Mouse (Mus musculus): ENCODE measurements at regions not wholly inside any gene's neighbourhood (a gene's known extent, or its start where the extent isn't known, plus 50 kb on each side); places are given as distances from the start of the nearest gene placed in this dataset.

GRCm38 (mm10) chr17:85800357-85801078 lies 112.4 kb upstream of the Six2 start:
- Histone ChIP-seq H3K27me3 (peaks cover 60% of the 10 kb centered on the region), H3K36me3 (no peaks in the 10 kb centered on the region), H3K9ac (replicated peaks) (peak overlapping the region; percentile 78), H3K4me2 (peak overlapping the region; percentile 97), H3K4me3 (replicated peaks) (peak overlapping the region; percentile 55), H3K9me3 (no peaks in the 10 kb centered on the region), H3K27ac (peak overlapping the region; percentile 85), H3K4me1 (replicated peaks) (peaks cover 49% of the 10 kb centered on the region)
- peak; percentile 47; the same call in 1 of the 2 replicates for ATAC-seq (ENCODE audit: insufficient number of reproducible peaks, insufficient read depth, low FRiP score, low TSS enrichment, low read depth)
- 1% methylated on average over 43 of the region's 44 CpGs for WGBS

GRCm38 (mm10) chr17:85799865-85800356 lies 111.8 kb upstream of the Six2 start:
- ATAC-seq (ENCODE audit: insufficient number of reproducible peaks, insufficient read depth, low FRiP score, low TSS enrichment, low read depth): 0 out of 2 replicates have a peak, but pooled peaks have one; percentile 49
- H3K27me3 ChIP-seq: peaks cover 54% of the 10 kb centered on the region
- H3K27ac ChIP-seq: peak overlapping the region; percentile 85
- peak overlapping the region; percentile 78 for H3K9ac ChIP-seq (replicated peaks)
- H3K9me3 ChIP-seq: no peaks in the 10 kb centered on the region
- H3K36me3 ChIP-seq: no peaks in the 10 kb centered on the region
- 0% methylated on average over 34 of the region's 34 CpGs for WGBS
- peak overlapping the region; percentile 55 for H3K4me3 ChIP-seq (replicated peaks)
- peaks cover 49% of the 10 kb centered on the region for H3K4me1 ChIP-seq (replicated peaks)
- H3K4me2 ChIP-seq: peak overlapping the region; percentile 97

DNA sequence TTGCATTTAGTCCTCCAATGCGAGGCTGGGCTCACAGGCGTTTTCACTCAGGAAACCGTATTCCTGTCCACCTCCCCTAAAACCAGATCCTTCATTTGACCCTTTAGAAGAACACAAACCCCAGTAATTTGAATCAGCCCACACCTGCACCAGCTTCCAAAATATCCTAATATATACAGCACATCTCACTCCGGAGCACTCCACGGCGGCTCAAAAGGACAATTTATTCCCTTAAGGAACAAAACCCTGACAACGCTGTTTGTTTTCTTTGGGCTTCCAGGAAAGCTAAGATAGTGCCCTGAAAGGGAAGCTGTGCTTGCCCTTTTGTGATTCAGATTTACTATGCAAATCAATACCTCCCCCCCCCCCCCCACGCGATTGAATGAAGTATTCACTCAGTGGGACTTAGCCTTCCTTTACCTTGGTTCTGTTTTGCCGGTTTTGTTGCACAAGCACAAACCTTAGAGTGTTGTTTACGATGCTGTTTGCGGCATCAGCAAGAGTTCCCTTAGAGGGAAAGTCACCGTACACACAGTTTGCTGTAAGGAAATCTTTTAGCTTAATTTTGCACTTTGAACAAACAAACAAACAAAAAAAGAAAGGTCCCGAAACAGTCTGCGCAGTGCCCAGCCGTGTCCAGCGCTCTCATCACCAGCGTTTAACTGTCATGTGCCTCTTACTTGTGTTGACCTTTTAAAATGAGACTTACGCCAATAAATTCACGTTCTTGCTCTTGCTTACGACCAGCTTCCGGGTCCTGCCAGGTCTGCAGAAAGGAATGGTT lies 111.2 kb upstream of the Six2 start:
- 2% methylated on average over 22 of the region's 22 CpGs for WGBS
- Histone ChIP-seq H3K4me3 (replicated peaks) (peak overlapping the region; percentile 55), H3K4me2 (peak overlapping the region; percentile 97), H3K27ac (peak overlapping the region; percentile 85; the same call in 1 of the 2 replicates), H3K27me3 (peaks cover 57% of the 10 kb centered on the region), H3K9ac (replicated peaks) (peak overlapping the region; percentile 78), H3K36me3 (no peaks in the 10 kb centered on the region), H3K9me3 (no peaks in the 10 kb centered on the region), H3K4me1 (replicated peaks) (peaks cover 49% of the 10 kb centered on the region)
- no peak for ATAC-seq (ENCODE audit: insufficient number of reproducible peaks, insufficient read depth, low FRiP score, low TSS enrichment, low read depth)

DNA sequence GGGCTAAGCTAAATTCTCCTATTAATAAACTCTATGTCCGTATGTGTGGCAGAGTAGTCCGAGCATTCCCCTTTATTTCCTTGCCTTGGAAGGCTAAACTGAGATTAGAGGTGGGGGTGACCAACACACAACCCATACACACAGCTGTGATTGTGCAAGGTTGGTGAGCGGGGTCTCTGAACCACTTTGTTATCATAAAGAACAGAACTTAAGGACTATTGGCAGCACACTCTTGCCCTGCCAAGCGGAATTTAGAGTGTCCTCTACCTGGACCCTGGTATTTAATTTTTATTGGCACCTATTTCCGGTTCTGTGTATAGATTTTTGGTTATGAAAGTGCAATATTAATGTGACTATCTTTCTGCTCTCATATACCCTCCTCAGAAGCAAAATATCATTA lies 109.7 kb upstream of the Six2 start:
- ATAC-seq (ENCODE audit: insufficient number of reproducible peaks, insufficient read depth, low FRiP score, low TSS enrichment, low read depth): no peak
- Histone ChIP-seq H3K9me3 (no peaks in the 10 kb centered on the region), H3K4me3 (replicated peaks) (no peak overlapping the region), H3K4me2 (peak overlapping the region; percentile 21; the same call in 1 of the 2 replicates), H3K27me3 (peaks cover 58% of the 10 kb centered on the region), H3K9ac (replicated peaks) (no peak overlapping the region), H3K27ac (no peak overlapping the region), H3K4me1 (replicated peaks) (peaks cover 39% of the 10 kb centered on the region), H3K36me3 (no peaks in the 10 kb centered on the region)
- 27% methylated on average over 5 of the region's 5 CpGs for WGBS

- H3K9me3 ChIP-seq: no peaks in the 10 kb centered on the region
- no peak overlapping the region for H3K4me3 ChIP-seq (replicated peaks)
- ATAC-seq (ENCODE audit: insufficient number of reproducible peaks, insufficient read depth, low FRiP score, low TSS enrichment, low read depth): no peak
- no peak overlapping the region for H3K4me2 ChIP-seq
- no peak overlapping the region for H3K27ac ChIP-seq
- 29% methylated on average over 5 of the region's 5 CpGs for WGBS
- H3K27me3 ChIP-seq: peaks cover 50% of the 10 kb centered on the region
- H3K36me3 ChIP-seq: no peaks in the 10 kb centered on the region
- peaks cover 32% of the 10 kb centered on the region for H3K4me1 ChIP-seq (replicated peaks)
- no peak overlapping the region for H3K9ac ChIP-seq (replicated peaks)
Observed at GRCm38 (mm10) chr17:85795820-85796219, 107.7 kb upstream of the Six2 start.

DNA sequence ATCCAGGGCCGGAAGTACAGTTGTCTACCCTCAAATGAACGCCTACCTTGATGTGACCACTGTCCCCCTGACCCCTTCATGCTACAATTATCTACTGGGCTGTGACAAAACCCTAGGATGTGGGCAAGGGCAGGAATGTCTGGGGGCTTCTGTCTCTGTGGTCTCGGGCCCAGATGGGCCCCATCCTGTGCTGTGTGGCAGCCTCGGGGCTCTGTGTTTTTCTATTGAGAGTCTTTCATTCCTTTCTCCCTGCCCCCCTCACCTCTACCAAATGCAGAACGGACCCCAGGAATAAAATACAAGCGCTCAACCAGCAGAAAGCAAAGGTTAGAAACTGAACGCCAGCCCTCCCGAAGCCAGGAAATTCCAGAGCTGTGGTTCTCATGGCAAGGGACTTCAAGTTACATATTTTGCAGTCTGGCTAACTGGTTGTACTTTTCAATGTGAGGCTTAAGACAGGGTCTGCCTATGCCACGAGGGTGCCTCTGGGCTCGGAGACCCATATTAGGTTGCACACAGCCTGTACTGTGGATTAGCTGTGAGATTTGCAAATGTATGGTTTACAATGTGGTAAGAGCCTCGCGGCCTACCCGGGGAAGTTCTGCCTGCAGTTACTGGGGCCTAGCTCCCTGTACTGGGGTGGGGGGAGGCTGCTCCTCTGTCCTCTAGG lies 97.7 kb upstream of the Six2 start:
- Histone ChIP-seq H3K4me3 (replicated peaks) (no peak overlapping the region), H3K4me2 (no peak overlapping the region), H3K27ac (peak overlapping the region; percentile 90), H3K9me3 (no peaks in the 10 kb centered on the region), H3K36me3 (no peaks in the 10 kb centered on the region), H3K9ac (replicated peaks) (peak overlapping the region; percentile 37; the same call in 1 of the 2 replicates), H3K4me1 (replicated peaks) (peaks cover 31% of the 10 kb centered on the region), H3K27me3 (peaks cover 17% of the 10 kb centered on the region; the same call in 1 of the 2 replicates)
- 32% methylated on average over 13 of the region's 13 CpGs for whole genome bisulfite sequencing
- ATAC-seq (ENCODE audit: insufficient number of reproducible peaks, insufficient read depth, low FRiP score, low TSS enrichment, low read depth): peak; percentile 91

DNA sequence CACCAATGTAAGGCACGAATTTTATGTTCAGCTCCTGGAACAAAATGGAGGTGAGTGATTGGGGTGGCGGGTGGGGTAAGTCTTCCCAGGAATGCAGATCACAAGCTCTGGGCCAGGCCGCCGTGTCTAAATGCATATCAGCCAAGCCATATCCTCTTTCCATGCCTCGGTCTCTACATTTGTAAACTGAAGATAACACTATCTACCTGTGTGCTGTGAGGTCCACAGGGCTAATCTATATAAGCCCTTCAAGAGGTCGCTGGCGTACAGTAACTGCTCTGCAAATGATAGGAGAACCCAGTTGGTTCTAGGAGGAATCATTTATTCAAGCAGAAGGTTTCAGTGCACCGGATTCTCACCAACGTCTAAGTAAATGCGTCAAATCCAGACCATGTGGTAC lies 92.4 kb upstream of the Six2 start:
- WGBS: 86% methylated on average over 10 of the region's 10 CpGs
- peaks cover 14% of the 10 kb centered on the region for H3K27me3 ChIP-seq
- ATAC-seq (ENCODE audit: insufficient number of reproducible peaks, insufficient read depth, low FRiP score, low TSS enrichment, low read depth): no peak
- H3K9ac ChIP-seq (replicated peaks): no peak overlapping the region
- peaks cover 13% of the 10 kb centered on the region for H3K4me1 ChIP-seq (replicated peaks)
- no peak overlapping the region for H3K4me3 ChIP-seq (replicated peaks)
- no peaks in the 10 kb centered on the region for H3K36me3 ChIP-seq
- no peaks in the 10 kb centered on the region for H3K9me3 ChIP-seq
- H3K4me2 ChIP-seq: no peak overlapping the region
- H3K27ac ChIP-seq: no peak overlapping the region

DNA sequence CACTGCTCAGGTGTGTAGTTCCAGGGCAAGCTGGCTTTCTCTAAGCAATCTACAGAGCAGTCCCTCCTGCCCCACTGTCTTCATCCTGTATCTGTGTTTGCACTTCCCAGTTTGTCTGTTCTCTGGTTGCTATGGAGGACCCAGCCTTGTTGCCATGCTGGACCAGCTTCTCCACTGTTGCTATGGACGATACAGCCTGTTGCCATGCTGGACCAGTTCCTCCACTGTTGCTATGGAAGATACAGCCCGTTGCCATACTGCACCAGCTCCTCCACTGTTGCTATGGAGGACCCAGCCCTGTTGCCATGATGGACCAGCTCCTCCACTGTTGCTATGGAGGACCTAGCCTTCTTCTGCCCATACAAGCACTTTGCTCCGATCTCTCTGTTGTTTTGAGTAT lies 88.8 kb upstream of the Six2 start:
- no peak overlapping the region for H3K9ac ChIP-seq (replicated peaks)
- H3K27ac ChIP-seq: no peak overlapping the region
- H3K27me3 ChIP-seq: peaks cover 24% of the 10 kb centered on the region
- ATAC-seq (ENCODE audit: insufficient number of reproducible peaks, insufficient read depth, low FRiP score, low TSS enrichment, low read depth): no peak
- H3K4me1 ChIP-seq (replicated peaks): 0 out of 2 replicates have a peak, but pooled peaks cover 5% of the 10 kb centered on the region
- H3K4me2 ChIP-seq: no peak overlapping the region
- H3K36me3 ChIP-seq: no peaks in the 10 kb centered on the region
- no peak overlapping the region for H3K4me3 ChIP-seq (replicated peaks)
- no peaks in the 10 kb centered on the region for H3K9me3 ChIP-seq
- WGBS: 81% methylated on average over 3 of the region's 3 CpGs

- no peaks in the 10 kb centered on the region for H3K9me3 ChIP-seq
- H3K27me3 ChIP-seq: 0 out of 2 replicates have a peak, but pooled peaks cover 2% of the 10 kb centered on the region
- no peak overlapping the region for H3K4me2 ChIP-seq
- peaks cover 12% of the 10 kb centered on the region for H3K4me1 ChIP-seq (replicated peaks)
- no peak overlapping the region for H3K4me3 ChIP-seq (replicated peaks)
- 78% methylated on average over 10 of the region's 10 CpGs for WGBS
- no peaks in the 10 kb centered on the region for H3K36me3 ChIP-seq
- no peak overlapping the region for H3K27ac ChIP-seq
- no peak overlapping the region for H3K9ac ChIP-seq (replicated peaks)
- ATAC-seq (ENCODE audit: insufficient number of reproducible peaks, insufficient read depth, low FRiP score, low TSS enrichment, low read depth): no peak
Observed at GRCm38 (mm10) chr17:85768341-85768740, 80.3 kb upstream of the Six2 start.

DNA sequence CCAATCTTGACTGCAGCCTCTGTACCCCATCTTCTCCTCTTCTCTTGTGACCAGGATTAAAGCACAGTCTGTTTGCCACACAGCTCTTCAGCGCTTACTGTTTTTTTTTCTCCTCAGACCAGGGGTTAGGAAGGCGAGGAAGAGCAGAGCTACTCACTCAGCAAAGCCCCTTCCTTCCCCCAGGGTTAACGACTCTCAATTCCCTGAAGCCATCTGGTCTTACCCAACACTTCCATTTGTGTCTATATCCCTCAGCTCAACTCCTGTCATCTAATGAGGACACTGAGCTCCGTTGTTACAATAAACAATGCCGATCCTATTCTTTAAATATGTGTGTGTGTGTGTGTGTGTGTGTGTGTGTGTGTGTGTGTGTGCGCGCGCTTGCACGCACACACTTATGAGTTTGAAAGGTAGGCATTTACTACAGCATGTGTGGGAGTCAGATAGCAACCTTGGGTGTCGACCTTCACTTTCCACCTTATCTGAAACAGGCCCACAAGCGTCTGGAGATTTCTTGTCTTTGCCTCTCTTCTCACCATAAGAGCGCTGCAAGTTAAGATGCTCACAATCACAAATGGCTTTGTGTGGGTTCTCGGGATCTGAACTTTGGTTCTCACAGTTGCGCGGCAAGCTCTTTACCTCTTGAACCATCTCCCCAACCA lies 79.3 kb upstream of the Six2 start:
- Histone ChIP-seq H3K4me3 (replicated peaks) (no peak overlapping the region), H3K27ac (no peak overlapping the region)
- 74% methylated on average over 15 of the region's 15 CpGs for WGBS

More for the DNA sequence above, 79.3 kb upstream of the Six2 start:
- Histone ChIP-seq H3K4me1 (replicated peaks) (peaks cover 12% of the 10 kb centered on the region), H3K27me3 (no peaks in the 10 kb centered on the region), H3K4me2 (no peak overlapping the region), H3K9ac (replicated peaks) (no peak overlapping the region), H3K36me3 (no peaks in the 10 kb centered on the region), H3K9me3 (peaks cover 4% of the 10 kb centered on the region; the same call in 1 of the 2 replicates)
- no peak for ATAC-seq (ENCODE audit: insufficient number of reproducible peaks, insufficient read depth, low FRiP score, low TSS enrichment, low read depth)
